Mouse (Mus musculus): ENCODE results near the gene Aldh3b1. TPM values are rescaled to one million over a fixed set of nuclear protein-coding genes. Genes with fewer than 3 reads are reported as not detected.
A peak's percentile ranks its signal among the peaks of the same experiment; 100 is the strongest.

The Aldh3b1 gene
- polyA plus RNA-seq, 1 experiment from 2014 or later: 5.1 TPM

DNA sequence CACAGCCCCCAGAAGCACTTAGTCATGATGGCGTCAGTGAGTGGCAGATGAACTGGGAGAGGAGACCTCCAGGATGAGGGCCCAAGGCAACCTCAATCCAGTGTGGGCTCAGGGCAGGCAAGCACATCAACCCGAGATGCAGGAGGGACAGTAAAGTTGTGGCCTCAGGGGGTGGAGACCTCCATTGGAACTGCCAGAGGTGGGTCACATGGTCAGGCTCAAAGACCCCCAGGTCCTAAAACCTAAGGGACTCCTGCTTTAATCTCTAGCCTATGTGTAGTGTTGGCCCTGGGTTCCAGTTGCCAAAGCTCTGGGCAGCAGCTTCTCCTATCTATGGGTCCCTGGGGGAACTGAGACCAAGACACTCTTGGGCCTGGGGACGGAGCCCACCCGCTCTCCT lies 829 bp downstream of the Aldh3b1 start:
- H3K4me2 ChIP-seq (replicated peaks; ENCODE audit: low read depth, low read length): no peak overlapping the region
- H3K4me3 ChIP-seq (ENCODE audit: low read length): no peak overlapping the region
- H3K4me1 ChIP-seq (ENCODE audit: insufficient read depth, low read length): peaks cover 26% of the 10 kb centered on the region
- H3K27me3 ChIP-seq (ENCODE audit: insufficient read depth, low read length): no peaks in the 10 kb centered on the region
- H3K9ac ChIP-seq (replicated peaks; ENCODE audit: low read length): no peak overlapping the region
- 86% methylated on average over 4 of the region's 4 CpGs for WGBS
- peak overlapping the region; percentile 80 for H3K27ac ChIP-seq (ENCODE audit: low read length)
- H3K9me3 ChIP-seq (ENCODE audit: low read length): no peaks in the 10 kb centered on the region
- no peaks in the 10 kb centered on the region for H3K36me3 ChIP-seq (ENCODE audit: insufficient read depth, low read length)
- ATAC-seq (ENCODE audit: low FRiP score, low TSS enrichment): no peak

DNA sequence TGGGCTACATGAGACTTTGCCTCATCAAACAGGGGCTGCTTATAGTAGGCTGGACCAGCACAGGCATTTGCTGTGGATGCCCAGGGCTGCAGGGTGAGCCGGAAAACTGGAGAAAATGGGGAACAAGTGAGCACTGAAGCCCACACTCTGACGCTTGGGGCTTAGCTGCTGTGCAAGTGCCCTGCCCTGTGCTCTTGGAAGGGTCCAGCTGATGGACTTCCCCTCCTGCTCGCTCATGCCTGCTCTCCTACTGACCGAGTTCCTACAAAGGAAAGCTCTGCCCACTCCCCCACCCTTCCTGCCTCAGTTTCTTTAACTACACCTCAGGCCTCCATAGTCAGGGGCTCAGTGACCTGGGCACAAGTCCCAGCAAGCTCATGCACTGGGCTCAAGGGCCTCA lies 1.6 kb downstream of the Aldh3b1 start:
- no peak overlapping the region for H3K9ac ChIP-seq (replicated peaks; ENCODE audit: low read length)
- no peak for ATAC-seq (ENCODE audit: low FRiP score, low TSS enrichment)
- H3K27ac ChIP-seq (ENCODE audit: low read length): no peak overlapping the region
- H3K36me3 ChIP-seq (ENCODE audit: insufficient read depth, low read length): no peaks in the 10 kb centered on the region
- no peak overlapping the region for H3K4me3 ChIP-seq (ENCODE audit: low read length)
- no peaks in the 10 kb centered on the region for H3K9me3 ChIP-seq (ENCODE audit: low read length)
- WGBS: 84% methylated on average over 4 of the region's 4 CpGs
- H3K4me2 ChIP-seq (replicated peaks; ENCODE audit: low read depth, low read length): no peak overlapping the region
- no peaks in the 10 kb centered on the region for H3K27me3 ChIP-seq (ENCODE audit: insufficient read depth, low read length)
- H3K4me1 ChIP-seq (ENCODE audit: insufficient read depth, low read length): peaks cover 33% of the 10 kb centered on the region

DNA sequence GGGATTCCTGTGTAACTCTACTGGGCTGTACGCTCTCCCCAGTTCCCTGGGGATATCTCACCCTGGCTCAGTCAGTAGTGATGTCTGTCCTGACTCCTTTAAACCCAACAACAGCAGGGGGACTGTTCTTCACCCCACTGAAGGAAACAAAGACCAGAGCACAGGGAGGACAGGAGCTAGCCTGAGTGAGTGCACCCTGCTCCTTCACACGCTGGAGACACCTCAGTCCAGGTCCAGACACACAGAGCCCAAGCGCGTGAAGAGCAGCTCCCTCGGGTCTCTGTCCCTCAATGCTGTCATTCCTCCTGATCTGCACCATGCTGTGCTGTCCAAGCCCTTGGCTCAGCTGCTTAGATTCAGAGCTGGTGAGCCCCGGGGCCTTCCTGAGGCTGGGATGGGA lies 2.9 kb downstream of the Aldh3b1 start:
- H3K4me3 ChIP-seq (ENCODE audit: low read length): no peak overlapping the region
- no peaks in the 10 kb centered on the region for H3K36me3 ChIP-seq (ENCODE audit: insufficient read depth, low read length)
- H3K4me1 ChIP-seq (ENCODE audit: insufficient read depth, low read length): peaks cover 33% of the 10 kb centered on the region
- no peak overlapping the region for H3K9ac ChIP-seq (replicated peaks; ENCODE audit: low read length)
- no peaks in the 10 kb centered on the region for H3K9me3 ChIP-seq (ENCODE audit: low read length)
- H3K27me3 ChIP-seq (ENCODE audit: insufficient read depth, low read length): no peaks in the 10 kb centered on the region
- WGBS: 65% methylated on average over 6 of the region's 6 CpGs
- no peak overlapping the region for H3K4me2 ChIP-seq (replicated peaks; ENCODE audit: low read depth, low read length)
- H3K27ac ChIP-seq (ENCODE audit: low read length): no peak overlapping the region
- no peak for ATAC-seq (ENCODE audit: low FRiP score, low TSS enrichment)

DNA sequence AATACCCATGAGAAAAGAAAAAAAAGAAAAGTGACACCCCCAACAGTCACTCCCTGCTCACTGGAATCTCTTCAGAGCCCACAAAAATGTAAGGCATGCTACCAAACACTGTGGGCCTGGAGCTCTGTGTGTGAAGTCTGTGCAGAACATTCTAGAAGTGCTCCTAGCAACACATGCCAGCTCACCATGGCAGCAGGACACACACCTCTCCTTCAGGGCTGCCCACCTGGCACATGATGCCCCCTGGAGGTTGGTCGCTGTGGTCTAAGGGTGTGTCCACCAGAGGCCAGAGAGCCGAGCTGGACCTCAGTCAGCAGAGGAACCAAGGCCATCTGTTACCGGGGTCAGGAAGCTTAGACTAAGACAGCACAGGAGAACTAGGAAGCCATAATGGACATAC lies 3.3 kb downstream of the Aldh3b1 start:
- Histone ChIP-seq H3K9me3 (ENCODE audit: low read length) (no peaks in the 10 kb centered on the region), H3K27me3 (ENCODE audit: insufficient read depth, low read length) (no peaks in the 10 kb centered on the region), H3K4me3 (ENCODE audit: low read length) (no peak overlapping the region), H3K4me2 (replicated peaks; ENCODE audit: low read depth, low read length) (no peak overlapping the region), H3K9ac (replicated peaks; ENCODE audit: low read length) (no peak overlapping the region), H3K27ac (ENCODE audit: low read length) (no peak overlapping the region), H3K4me1 (ENCODE audit: insufficient read depth, low read length) (peaks cover 33% of the 10 kb centered on the region), H3K36me3 (ENCODE audit: insufficient read depth, low read length) (no peaks in the 10 kb centered on the region)
- 52% methylated on average over 3 of the region's 3 CpGs for WGBS
- ATAC-seq (ENCODE audit: low FRiP score, low TSS enrichment): no peak

DNA sequence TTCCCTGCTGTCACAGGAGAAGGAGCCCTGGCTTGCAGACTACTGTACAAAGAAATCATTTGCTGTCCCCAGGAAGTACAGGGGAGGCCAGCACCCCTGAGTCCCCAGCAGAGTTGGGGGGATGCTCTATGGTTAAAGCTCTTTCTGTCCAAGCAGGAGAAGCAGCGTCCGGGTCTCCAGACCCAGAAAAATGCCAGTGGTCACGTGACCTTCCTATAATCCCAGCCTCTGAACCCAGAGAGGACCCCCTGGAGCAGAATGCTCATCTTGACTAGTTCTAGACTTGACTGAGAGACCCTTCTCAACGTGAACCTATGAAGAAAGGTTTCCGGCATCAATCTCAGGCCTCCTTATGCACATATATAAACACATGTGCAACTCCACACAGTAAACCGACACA lies 3.7 kb downstream of the Aldh3b1 start:
- Histone ChIP-seq H3K4me1 (ENCODE audit: insufficient read depth, low read length) (peaks cover 31% of the 10 kb centered on the region), H3K27ac (ENCODE audit: low read length) (no peak overlapping the region), H3K36me3 (ENCODE audit: insufficient read depth, low read length) (no peaks in the 10 kb centered on the region), H3K9ac (replicated peaks; ENCODE audit: low read length) (no peak overlapping the region), H3K27me3 (ENCODE audit: insufficient read depth, low read length) (no peaks in the 10 kb centered on the region), H3K9me3 (ENCODE audit: low read length) (no peaks in the 10 kb centered on the region), H3K4me3 (ENCODE audit: low read length) (no peak overlapping the region), H3K4me2 (replicated peaks; ENCODE audit: low read depth, low read length) (no peak overlapping the region)
- WGBS: 82% methylated on average over 6 of the region's 6 CpGs
- ATAC-seq (ENCODE audit: low FRiP score, low TSS enrichment): no peak

DNA sequence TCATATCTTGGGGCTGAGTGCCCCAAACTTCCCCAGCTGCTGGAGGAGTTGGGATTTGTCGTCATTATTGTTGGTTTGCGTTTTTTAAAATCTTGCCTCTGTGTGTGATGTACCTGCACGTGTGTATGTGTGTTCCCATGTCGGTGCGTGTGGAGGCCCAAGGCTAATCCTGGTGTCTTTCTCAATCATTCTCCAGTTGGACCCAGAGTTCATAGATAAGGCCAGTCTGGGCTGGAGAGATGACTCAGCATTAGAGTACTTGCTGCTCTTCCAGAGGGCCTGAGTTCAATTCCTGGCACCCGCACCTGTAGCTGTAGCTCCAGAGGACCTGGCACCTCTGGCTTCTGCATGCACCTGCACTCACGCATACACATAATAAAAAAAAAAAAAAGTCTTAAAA lies 4.7 kb downstream of the Aldh3b1 start:
- WGBS: 93% methylated on average over 7 of the region's 7 CpGs
- no peak for ATAC-seq (ENCODE audit: low FRiP score, low TSS enrichment)
- Histone ChIP-seq H3K4me1 (ENCODE audit: insufficient read depth, low read length) (peaks cover 21% of the 10 kb centered on the region), H3K27me3 (ENCODE audit: insufficient read depth, low read length) (no peaks in the 10 kb centered on the region), H3K4me3 (ENCODE audit: low read length) (no peak overlapping the region), H3K4me2 (replicated peaks; ENCODE audit: low read depth, low read length) (no peak overlapping the region), H3K9me3 (ENCODE audit: low read length) (no peaks in the 10 kb centered on the region), H3K36me3 (ENCODE audit: insufficient read depth, low read length) (no peaks in the 10 kb centered on the region), H3K9ac (replicated peaks; ENCODE audit: low read length) (no peak overlapping the region), H3K27ac (ENCODE audit: low read length) (no peak overlapping the region)

DNA sequence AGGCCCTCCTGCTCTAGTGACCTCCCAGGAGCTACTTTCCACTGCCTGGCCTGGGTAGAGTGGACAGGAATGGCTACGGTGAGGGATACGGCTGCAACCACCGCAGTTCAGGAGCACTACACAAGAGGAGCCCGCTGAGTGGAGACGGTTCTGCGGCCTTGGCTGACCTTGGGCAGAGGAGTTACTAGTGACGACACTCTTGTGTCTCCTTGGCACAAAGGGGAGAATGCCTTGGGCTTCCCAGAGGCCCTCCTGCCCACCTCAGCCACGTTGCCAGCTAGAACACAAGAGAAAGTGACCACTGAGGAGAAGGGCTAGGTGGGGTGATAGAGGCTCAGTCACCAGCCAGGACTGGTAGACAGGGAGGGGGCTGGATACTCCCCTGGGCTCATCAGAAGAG lies 5.4 kb downstream of the Aldh3b1 start:
- H3K4me2 ChIP-seq (replicated peaks; ENCODE audit: low read depth, low read length): no peak overlapping the region
- ATAC-seq (ENCODE audit: low FRiP score, low TSS enrichment): 0 out of 2 replicates have a peak, but pooled peaks have one; percentile 22
- no peaks in the 10 kb centered on the region for H3K9me3 ChIP-seq (ENCODE audit: low read length)
- H3K27me3 ChIP-seq (ENCODE audit: insufficient read depth, low read length): no peaks in the 10 kb centered on the region
- H3K4me1 ChIP-seq (ENCODE audit: insufficient read depth, low read length): peaks cover 14% of the 10 kb centered on the region
- no peaks in the 10 kb centered on the region for H3K36me3 ChIP-seq (ENCODE audit: insufficient read depth, low read length)
- H3K4me3 ChIP-seq (ENCODE audit: low read length): no peak overlapping the region
- 70% methylated on average over 8 of the region's 8 CpGs for WGBS
- H3K27ac ChIP-seq (ENCODE audit: low read length): peak overlapping the region; percentile 65; the same call in 1 of the 2 replicates
- H3K9ac ChIP-seq (replicated peaks; ENCODE audit: low read length): no peak overlapping the region

DNA sequence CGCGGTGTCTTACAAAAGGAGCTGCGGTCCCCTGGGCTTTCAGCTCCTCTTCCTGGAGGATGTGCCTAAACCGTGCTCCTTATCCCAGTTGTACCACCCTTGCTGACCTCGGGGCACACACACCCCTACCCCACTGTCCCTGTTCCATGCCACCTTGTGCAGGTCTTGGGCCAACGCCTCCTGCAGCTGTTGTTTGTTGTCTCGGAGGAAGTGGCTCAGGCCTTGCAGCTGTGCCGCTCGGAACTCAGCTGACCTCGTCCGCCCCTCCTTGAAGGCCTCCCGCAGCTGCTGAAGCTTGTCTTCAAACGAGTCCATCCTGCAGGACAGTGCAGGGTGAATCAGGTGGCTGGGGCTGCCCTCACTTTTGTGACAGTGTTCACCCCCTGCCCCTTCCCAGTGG lies 6.0 kb downstream of the Aldh3b1 start:
- Histone ChIP-seq H3K9me3 (ENCODE audit: low read length) (no peaks in the 10 kb centered on the region), H3K27ac (ENCODE audit: low read length) (peak overlapping the region; percentile 65), H3K4me3 (ENCODE audit: low read length) (no peak overlapping the region), H3K4me1 (ENCODE audit: insufficient read depth, low read length) (peaks cover 12% of the 10 kb centered on the region), H3K27me3 (ENCODE audit: insufficient read depth, low read length) (no peaks in the 10 kb centered on the region), H3K36me3 (ENCODE audit: insufficient read depth, low read length) (no peaks in the 10 kb centered on the region), H3K4me2 (replicated peaks; ENCODE audit: low read depth, low read length) (no peak overlapping the region), H3K9ac (replicated peaks; ENCODE audit: low read length) (no peak overlapping the region)
- ATAC-seq (ENCODE audit: low FRiP score, low TSS enrichment): 0 out of 2 replicates have a peak, but pooled peaks have one; percentile 9
- WGBS: 25% methylated on average over 13 of the region's 13 CpGs

DNA sequence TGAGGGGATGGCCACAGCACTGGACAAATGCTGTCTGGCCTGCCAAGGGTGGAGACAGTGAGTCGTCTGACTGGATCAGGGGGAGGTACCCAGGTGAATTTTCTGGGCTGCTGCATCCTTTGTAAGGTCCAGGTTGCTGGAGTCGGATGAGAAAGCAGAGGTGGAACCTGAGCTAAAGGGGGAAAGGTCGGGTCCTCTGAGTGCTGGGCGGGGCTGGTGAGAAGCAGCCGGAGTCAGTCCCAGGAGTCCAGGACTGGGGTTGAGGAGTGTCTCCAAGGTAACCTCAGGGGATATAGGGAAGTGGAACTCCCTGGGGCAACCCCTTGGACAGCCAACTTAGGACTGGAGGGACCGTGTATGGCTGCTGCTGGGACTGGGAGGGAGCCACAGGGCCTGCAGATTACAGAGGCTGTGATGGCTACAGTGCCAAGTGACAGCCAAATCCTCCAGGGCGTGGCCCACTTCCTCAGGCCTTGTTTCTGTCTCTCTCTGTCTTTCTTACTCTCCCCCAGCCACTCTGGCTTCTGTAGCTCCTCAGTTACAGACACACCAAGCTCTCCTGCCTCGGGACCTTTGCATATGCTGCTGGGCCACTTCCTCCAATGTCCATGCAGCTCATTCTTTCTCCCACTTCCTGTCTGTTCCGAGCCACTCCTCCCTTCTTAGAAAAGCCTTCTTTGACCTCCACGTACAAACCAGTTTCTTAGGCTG lies 6.8 kb downstream of the Aldh3b1 start:
- peak overlapping the region; percentile 65 for H3K27ac ChIP-seq (ENCODE audit: low read length)
- H3K9ac ChIP-seq (replicated peaks; ENCODE audit: low read length): 0 out of 2 replicates have a peak overlapping the region, but pooled peaks have one; percentile 12
- no peaks in the 10 kb centered on the region for H3K9me3 ChIP-seq (ENCODE audit: low read length)
- H3K4me2 ChIP-seq (replicated peaks; ENCODE audit: low read depth, low read length): no peak overlapping the region
- H3K4me3 ChIP-seq (ENCODE audit: low read length): no peak overlapping the region
- no peaks in the 10 kb centered on the region for H3K36me3 ChIP-seq (ENCODE audit: insufficient read depth, low read length)
- H3K4me1 ChIP-seq (ENCODE audit: insufficient read depth, low read length): peaks cover 12% of the 10 kb centered on the region
- 54% methylated on average over 10 of the region's 10 CpGs for WGBS
- H3K27me3 ChIP-seq (ENCODE audit: insufficient read depth, low read length): no peaks in the 10 kb centered on the region
- no peak for ATAC-seq (ENCODE audit: low FRiP score, low TSS enrichment)

DNA sequence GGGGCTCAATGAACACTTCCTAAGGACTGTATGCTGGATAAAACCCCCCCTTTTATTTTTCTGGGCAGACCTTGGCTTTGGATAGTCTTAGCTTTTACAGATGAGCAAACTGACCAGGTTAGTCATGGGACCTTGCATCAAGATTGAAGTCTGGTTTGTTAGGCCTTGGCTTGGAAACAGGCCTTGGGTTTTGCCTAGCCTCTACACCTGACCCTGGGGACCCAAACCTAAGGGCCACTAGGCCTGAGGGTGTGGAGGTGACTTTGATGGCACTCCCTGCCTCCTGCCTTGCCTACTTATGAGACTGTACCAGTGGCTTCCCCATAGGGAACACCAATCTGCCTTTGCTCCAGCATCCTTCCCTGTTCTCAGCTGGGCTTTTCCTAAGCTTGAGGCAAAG lies 9.7 kb downstream of the Aldh3b1 start:
- H3K4me3 ChIP-seq (ENCODE audit: low read length): no peak overlapping the region
- ATAC-seq (ENCODE audit: low FRiP score, low TSS enrichment): no peak
- H3K27ac ChIP-seq (ENCODE audit: low read length): no peak overlapping the region
- H3K9me3 ChIP-seq (ENCODE audit: low read length): no peaks in the 10 kb centered on the region
- peaks cover 12% of the 10 kb centered on the region for H3K4me1 ChIP-seq (ENCODE audit: insufficient read depth, low read length)
- H3K9ac ChIP-seq (replicated peaks; ENCODE audit: low read length): no peak overlapping the region
- H3K36me3 ChIP-seq (ENCODE audit: insufficient read depth, low read length): no peaks in the 10 kb centered on the region
- no peak overlapping the region for H3K4me2 ChIP-seq (replicated peaks; ENCODE audit: low read depth, low read length)
- no peaks in the 10 kb centered on the region for H3K27me3 ChIP-seq (ENCODE audit: insufficient read depth, low read length)
